Mouse (Mus musculus) testis, postnatal 14 days (tissue): ENCODE measurements around the gene Gjb3.

Experiments used
- DNase-seq: peaks from one replicate; pipeline ENCODE4 v3.0.0; 2021; ENCODE audit warnings: low spot score

Gene Gjb3

DNA sequence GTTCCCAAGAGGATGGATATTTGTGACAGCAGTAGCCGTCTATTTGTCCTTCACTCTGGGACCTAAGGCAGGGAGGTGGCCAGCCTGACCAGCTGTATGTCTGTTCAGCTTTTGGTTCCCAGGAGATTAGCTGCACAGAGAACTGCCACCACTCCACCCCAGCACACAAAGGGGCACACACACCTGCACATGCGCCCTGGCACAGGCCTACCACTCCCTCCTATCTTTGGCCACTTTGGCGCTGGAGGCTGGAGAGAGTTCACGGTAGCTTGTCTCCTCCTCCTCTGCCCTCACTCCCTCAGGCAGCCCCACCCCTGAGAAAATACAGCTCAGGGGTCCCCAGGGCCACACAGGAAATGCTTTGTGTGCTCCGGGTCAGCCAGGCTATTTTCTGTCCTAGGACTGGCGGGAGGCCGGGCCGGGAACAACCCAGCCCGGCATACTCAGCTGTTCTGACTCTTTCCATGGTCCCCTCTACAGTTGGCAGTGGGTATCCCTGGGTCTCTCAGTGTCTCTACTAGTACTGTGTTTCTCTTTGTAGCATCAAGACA lies 52.1 kb downstream of the Gjb3 start:
- DNase-seq: no peak
